Mouse (Mus musculus): ENCODE results near the gene A430033K04Rik.

Gene A430033K04Rik

DNA sequence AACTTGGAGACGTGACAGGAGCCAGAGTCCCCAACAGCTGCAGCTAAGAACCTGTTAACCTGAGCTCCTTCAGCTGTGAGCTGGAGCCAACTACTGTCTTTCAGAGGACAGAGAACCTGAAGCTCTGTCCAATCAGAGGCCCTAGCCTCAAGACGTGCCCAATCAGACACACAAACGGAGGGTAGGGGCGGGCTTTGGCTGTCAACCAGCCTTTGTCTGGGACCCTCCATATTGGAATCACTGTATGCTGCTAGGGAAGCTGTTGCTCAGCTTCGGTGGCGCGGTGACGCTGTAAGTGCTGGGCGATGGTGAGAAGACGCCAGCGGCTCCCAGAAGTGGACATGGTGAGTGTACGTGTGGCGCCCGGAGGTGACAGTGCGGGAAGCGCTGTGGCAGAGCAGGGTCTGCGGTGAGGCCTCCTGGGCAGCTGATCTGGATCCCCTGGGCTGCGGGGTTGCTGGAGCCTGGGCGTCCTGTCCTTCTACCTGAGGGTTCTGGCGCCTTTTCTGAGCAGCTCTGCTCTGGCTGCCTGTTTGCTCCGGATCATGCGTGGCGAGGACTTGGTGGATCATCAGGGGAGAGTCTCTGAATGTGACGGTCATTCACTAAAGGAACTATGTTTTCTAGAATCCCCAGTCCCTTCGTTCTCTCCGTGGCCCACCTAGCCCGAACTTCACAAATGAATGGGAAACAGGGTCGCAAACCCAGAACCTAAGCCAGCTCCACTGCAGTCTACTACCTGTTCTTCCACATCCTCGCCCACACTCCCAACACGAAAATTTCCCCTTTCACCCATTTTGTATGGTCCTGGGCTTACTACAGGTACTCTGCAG, at the start of gene A430033K04Rik:
A430033K04Rik (plus strand) TSS at position 215 of the 833 bp plus-strand sequence.
- DNase-seq (ENCODE audit: low spot score) = peak; percentile 91

DNA sequence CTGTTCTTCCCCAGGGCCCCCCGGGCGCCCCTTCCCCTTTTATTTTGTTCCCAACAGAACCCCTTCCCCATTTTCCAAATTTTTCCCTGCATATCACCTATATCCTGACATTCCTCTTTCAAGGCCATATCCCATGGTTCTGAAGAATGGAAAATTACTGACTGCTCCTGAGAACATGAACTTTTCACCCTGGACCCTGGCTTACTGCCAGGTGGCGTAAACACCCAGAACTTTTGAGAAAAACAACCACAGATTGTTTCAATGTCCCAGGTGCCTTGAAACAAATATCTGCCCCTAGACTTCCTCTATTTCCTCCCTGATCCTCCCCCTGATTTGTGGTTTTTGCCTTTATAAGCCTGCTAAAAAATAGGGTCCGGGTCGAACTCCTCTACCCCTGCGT, 35.3 kb upstream of the A430033K04Rik start:
- DNase-seq (ENCODE audit: low spot score) = no peak

DNA sequence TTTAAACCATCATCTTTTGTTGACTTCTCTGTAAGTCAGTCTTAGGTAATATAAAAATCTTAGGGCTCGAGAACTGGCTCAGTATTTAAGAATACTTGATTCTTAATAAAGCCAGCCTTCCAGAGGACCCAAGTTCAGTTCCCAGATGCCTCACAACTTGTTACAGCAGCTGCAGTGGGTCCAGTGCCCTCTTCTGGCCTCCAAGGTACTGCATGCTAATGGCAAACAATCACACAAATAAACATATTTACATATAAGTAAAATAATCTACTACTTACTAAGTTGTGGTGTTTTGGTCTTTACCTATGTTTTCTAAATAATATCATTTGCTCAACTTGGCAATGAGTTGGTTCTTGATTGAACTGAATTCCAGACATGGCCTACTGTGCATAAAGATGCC, 4.3 kb upstream of the A430033K04Rik start:
- no peak for DNase-seq (ENCODE audit: low spot score)

DNA sequence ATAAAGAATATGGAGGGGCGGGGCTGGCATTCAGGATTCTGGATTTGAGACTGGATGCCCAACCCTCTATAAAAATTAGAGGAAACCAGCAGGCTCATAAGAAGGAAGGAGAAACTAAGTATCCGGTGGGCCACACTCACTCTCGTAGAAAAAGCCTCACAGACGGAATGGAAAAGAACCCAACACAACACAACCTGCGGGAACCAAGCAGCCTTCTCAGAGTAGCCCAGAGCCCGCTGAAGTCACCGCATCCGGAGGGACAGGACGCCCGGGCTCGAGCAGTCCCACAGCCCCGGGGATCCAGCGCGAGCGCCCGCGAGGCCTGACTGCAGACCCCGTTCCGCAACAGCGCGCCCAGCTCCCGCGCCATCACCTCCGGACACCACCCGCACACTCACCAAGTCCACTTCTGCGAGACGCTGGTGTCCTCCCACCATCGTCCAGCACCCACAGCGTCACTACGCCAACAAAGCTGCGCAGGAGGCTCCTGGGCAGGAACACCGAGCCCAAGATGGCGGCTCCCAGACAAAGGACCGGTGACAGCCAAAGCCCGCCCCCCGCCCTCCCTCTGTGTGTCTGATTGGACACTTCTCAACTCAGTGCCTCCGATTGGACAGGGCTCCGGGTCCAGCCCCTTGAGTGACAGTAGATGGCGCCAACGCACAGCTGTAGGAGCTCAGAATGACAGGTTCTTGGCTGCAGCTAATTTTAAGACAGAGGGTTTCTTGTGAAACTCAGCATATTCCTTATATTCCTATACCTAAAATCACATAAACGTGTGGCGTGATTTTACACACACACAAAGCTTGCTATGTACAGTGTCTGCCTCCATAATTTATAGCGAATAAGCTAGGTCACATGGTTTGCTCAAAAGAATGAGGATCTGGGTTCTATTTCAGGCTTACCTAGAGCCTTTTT, 3.2 kb upstream of the A430033K04Rik start, which contains the start of gene Zfp68:
Zfp68 (minus strand) TSS at position 551 of the 918 bp plus-strand sequence.
- peak; percentile 95 for DNase-seq (ENCODE audit: low spot score)

DNA sequence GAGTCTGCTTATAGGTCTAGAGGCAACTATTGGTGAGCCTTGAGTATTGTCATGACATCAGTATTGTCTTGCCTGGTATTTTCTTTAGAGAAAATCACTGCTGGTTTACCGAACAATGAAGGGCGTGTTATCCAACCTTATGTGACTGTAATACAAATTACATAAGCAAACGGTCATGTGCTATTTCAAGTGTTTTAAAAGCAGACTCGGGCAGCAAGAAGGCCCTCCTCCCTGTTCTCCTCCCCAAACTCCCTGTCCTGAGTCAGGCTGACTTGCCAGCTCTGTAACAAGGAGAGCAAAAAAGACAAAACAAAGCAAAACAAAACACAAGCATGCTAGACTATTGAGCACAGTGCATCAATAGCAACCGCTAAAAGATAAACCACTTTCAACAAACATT, 1.8 kb upstream of the A430033K04Rik start:
- DNase-seq (ENCODE audit: low spot score) = no peak

DNA sequence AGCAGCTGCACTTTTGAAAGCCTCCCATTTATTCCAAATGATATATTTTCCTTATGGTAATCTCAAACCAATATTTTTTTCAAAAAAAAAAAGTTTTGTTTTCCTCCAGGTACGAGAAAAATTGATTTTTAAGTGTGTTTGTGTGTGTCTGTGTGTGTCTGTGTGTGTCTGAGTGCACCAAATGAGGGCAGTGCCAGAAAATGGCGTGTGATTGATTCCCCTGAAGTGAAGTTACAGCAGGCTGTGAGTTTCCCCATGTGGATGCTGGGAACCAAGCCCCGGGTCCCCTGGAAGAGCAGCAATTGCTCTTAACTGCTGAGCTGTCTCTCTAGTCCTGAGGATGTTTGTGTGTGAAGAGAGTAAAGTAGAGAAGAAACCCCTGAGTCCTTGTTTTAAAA, 818 bp downstream of the A430033K04Rik start:
- DNase-seq (ENCODE audit: low spot score) = no peak

DNA sequence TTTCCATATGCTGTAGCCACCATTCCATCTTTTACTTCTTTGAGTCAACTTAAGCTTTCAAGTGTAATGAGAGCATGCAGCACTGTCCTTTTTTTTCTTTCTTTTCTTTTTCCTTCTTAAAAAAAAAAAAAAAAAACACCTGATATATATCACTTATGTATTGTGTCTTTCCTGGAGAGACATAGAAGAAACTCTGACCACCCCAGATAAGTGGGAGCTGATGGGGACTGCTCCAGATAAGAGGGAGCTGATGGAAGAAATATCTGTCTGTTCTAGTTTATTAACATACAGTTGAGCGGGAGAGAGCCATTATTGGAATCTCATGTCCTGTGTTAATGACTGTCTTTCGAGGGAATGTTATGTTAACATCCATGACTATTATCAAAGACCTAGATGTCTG, 13.8 kb downstream of the A430033K04Rik start:
- DNase-seq (ENCODE audit: low spot score) = no peak

DNA sequence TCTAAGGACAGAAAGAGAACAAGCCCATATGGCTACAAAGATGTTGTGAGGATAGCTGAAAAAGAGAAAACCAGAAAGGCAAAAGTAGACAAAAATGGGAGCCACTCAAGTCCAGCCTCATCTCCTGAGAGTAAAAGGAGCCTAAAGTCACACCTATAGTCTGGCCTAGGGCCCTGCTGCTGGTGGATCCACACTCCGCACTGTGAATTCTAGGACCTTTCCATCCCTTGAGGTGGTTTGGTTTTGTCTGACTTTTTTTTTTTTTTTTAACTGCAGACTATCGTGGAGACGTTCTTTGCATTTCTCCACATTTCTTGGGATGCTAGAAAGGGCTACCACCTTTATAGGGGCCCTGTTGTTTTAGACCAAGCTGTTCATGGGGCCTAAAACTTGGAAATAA, 18.4 kb downstream of the A430033K04Rik start:
- no peak for DNase-seq (ENCODE audit: low spot score)

DNA sequence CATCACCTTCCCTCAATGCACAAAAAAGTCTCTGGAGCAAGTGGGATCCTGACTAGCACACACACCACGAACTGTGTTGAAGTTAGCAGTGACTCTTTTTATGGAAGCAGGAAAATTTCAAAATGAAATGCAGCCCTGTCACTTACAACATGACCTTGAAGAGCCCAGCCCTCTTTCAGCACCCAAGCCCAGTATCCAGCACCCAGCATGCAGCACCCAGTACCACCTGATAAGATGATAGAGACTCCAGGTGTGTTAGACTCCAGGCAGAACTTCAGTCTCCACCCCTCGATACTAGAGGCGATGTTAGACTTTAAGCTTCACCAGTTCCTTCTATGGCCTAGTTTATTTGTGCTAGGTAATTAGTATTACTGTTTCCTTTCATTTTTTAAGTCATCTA, 19.1 kb downstream of the A430033K04Rik start:
- DNase-seq (ENCODE audit: low spot score) = no peak

DNA sequence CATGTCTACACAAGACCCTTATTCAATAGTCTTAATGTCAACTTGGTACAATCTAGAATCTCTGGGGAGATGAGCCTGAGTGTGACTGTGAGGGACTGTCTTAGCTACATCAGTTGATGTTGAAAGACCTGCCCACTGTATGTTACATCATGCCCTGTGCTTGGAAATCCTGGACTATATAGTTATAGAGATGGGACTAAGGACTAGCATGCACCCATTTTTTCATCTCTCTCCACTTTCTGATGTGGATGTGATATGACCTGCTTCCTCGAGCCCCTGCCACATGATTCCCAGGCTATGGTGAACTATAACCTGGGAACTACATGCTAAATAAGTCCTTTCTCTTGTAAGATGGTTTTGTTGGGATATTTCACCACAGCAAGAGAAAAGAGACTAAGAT, 30.3 kb downstream of the A430033K04Rik start:
- DNase-seq (ENCODE audit: low spot score) = no peak

DNA sequence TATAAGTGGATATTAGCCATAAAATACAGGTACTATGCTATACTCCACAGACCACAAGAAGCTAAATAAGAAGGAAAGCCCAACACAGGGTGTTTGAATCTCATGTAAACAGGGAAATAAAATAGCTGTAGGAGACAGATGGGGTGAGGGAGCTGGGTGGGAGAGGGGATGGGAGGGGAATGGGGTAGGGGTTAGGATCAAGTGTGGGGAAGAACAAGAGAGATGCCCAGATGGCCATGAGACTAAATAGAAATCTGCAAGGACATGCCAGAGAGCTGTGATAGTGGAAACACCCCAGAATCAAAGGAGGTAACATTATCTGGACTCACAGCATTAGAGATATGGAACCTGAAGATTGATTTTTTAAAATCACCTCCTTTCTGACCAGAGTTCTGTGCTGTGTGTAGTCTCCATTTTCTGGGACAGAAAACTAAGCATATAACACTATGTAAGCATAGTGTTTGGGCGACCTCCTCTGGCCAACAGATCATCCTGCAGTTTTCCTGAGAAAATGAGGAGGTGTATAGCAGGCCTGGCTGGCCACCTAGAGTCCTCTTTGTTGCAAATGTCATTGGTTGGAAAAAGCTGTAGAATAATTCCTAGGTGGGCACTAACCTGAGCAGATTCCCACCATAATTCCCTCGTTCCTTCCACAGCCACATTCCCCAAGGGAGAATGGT, 34.0 kb downstream of the A430033K04Rik start:
- DNase-seq (ENCODE audit: low spot score) = no peak

DNA sequence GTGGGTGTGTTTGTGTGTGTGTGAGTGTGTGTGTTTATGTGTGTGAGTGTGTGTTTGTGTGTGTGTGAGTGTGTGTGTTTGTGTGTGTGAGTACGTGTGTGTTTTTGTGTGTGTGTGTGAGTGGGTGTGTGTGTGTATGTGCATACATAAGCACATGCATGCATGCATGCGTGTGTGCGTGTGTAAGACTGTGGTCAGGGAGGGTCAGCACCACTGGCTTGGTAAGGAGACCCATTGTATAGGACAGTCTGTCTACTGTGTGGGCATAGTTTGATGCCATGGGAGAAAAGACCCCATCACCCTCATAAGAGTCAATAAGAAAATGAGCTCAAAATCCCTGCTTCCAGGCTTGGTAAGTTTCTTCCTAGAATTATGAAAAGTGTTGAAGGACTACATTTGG, 34.7 kb downstream of the A430033K04Rik start:
- DNase-seq (ENCODE audit: low spot score) = no peak

DNA sequence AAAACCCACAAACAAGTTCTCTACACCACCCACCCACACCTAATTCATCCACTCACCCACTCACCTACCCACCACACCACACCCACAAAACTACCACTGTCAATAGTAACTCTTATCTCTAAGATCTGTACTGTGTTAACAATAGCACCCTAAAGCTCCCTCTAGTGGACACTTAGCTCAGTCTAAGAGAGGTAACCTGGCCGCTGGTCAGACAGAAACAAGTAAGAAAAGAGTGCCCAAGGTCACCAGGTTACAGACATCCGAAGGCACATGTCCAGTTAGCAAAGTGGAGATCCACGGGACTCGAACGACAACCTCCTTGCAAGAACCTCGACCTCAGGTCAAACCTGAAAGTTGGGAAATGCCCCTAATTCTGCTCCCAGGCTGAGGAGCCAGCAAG, 35.2 kb downstream of the A430033K04Rik start:
- DNase-seq (ENCODE audit: low spot score) = no peak

DNA sequence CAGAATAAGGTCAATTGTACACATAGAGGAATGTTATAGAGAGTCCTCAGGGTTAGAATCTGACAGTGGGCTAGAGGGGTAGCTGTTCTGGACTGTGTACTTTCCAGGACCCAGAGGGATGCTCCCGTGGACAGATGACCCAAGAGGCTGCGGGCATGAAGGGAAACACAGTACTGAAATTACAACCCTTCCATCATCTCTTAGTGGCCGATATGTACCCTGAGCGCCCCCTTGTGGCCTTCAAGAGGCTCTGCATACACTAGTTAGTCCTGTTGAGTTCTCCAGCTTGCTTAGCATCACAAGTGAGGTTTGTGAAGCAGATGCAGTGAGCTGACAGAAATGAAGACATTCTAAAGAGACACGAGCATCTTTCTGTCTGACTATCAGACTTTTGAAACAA, 36.3 kb downstream of the A430033K04Rik start:
- DNase-seq (ENCODE audit: low spot score) = peak; percentile 6

DNA sequence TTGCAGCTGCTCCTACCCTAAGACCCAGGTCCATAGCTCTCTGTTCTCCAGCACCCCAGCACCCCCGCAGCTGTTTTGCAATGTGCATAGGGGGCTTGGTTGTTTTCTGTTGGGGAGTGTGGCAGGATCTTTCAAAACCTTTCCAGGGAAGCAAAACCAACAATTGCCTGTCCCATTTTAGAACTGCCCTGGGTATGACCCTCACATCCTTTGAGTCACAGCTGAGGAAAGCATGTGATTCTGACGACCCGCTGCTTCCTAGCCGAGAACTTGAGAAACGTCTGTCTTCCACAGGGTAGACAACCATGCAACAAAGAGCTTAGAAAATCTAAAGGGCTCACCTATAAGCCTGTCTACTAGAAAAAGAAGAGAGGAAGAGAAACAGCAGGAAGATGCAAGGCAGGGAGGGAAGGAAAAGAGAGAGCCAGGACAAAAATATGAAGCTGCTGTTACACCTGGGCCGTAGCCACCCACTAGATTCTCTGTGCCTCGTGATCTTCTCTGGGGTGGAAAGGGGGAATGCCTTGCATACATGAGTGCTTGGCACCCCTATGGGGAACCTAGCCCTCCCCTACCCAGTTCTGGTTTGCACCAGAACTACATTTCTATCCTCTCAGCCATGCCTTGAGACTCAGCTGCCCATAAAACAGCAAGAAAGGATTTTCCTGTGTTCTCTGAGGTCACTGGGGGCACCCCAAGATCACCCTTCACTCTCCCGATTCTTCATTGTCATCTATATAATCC, 60.5 kb downstream of the A430033K04Rik start:
- DNase-seq (ENCODE audit: low spot score) = no peak

DNA sequence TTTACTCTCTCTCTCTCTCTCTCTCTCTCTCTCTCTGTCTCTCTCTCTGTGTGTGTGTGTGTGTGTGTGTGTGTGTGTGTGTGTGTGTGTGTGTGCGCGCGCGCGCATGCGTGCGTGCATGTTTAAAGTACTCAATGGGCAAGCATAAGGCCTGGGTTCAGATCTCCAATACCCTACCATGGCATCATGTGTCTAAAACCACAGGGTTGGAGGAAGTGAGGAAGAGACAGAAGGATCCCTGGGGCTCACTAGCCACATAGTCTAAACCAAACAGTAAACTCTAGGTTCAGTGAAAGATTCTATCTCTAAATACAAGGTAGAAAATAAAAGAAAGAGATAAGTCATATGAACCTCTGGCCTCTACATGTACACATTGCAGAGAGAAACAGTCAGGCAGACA, 61.2 kb downstream of the A430033K04Rik start:
- DNase-seq (ENCODE audit: low spot score) = no peak

DNA sequence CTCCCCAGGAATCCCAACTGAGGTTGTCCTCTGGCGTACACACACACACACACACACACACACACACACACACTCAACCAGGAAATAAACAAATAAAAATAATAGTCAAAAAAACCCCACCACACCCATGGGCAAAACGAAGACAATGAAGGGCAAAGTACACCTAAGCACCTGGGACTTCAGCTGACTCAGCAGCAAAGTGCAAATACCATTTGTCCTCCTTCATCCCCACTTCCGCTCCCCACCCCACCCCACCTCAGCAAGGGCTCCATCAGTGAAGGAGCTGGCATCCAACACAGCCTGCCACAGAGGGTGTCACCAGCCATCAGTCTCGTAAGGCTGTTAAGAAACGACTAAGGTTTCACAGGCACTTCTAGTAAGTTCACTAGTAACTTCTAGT, 64.8 kb downstream of the A430033K04Rik start:
- no peak for DNase-seq (ENCODE audit: low spot score)

DNA sequence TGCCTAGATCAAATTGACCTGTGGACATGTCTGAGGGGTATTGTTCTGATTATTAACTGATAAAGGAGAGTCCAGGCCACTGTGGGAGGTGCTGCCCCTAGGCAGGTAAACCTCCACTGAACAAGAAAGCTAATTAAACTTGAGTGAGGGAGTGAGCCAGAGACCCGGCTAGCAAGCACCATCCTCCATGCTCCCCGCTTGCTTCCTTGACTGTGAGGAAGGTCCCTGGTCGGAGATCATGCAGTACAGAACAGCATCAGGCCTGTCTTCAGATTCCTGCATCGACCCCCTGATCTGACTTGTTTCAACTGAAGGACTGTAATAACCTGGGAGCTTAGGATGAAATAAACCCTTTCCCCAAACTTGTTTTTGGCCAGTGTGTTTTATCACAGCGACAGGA, 66.6 kb downstream of the A430033K04Rik start:
- no peak for DNase-seq (ENCODE audit: low spot score)

DNA sequence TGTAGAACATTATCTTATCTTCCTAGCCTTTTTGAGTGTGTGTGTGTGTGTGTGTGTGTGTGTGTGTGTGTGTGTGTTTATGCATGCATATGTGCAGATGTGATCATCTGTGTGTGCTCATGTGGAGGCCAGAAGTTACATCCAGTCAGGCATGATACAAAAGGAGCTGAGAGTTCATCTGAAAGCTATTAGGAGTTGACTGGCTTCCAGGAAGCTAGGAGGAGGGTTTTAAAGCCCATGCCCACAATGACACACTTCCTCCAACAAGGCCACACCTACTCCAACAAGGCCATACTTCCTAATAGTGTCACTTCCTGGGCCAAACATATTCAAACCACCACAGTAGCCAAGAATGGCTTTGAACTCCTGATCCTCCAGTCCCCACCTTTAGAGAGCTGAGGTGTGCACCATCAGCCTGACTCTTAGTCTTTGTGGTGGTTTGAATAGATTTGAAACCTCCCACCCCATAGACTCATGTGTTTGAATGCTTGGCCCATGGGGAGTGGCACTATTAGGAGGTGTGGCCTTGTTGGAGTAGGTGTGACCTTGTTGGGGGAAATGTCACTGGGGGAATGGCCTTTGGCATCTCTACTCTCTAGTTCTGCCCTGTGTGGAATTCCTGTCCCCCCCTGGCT, 70.4 kb downstream of the A430033K04Rik start:
- DNase-seq (ENCODE audit: low spot score) = no peak

DNA sequence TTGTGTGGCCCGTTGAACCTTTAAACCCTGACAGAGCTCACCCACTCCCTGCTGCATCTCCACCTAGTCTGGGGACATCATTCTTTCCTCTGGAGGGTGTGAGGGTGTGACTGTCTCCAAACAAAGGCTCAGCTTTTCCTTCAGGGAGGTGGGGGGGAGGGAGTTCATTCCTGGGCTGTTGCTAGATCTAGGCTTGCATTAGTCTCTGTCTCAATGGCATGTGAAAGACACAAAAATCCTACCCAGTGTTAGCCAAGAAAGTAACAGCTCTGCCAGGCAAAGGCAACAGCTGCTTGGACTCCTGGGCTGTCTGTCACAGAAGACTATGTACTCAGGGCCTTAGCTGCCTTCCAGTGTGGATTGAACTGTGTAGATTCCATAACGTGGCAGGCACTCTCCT, 71.4 kb downstream of the A430033K04Rik start:
- no peak for DNase-seq (ENCODE audit: low spot score)

DNA sequence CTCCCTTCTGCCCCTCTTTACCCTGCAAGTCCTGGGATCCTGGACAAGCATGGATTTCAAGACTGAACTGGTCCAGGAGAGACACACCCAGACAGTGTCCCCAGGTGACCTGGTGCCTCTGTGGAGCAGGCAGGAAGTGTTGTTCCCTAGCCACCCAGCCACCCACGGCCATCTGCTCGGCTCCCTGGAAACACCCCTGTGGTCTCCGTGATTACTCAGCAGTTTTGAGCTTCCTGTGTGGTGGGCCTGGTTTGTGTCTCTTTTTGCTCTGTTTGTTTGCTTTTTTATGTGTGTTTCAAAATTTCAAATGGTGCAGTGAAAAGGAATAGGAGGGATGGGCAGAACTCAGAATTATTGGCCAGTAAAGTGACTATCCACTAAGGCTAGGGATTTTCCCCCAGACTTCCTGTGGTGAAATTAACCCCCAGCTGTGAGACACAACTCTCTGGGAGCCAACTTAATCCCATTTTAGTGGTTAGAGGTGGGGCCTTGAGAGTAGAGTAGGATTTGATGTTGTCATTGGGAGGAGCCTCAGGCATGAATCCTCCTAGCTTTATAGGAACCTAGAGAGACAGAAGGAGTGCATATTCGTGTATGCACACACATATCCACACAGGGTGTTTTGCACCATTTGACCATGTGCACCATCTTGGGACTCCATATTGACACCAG, 72.0 kb downstream of the A430033K04Rik start:
- no peak for DNase-seq (ENCODE audit: low spot score)
